Mouse (Mus musculus) midbrain, embryonic 16.5 days (tissue): ENCODE measurements at regions not wholly inside any gene's neighbourhood (a gene's known extent, or its start where the extent isn't known, plus 50 kb on each side); places are given as distances from the start of the nearest gene placed in this dataset.
A peak's percentile ranks its signal among the peaks of the same experiment; 100 is the strongest.

Experiments
- ATAC-seq: fragments of 200-750 bp; cut with Nextera tagmentation; 2 replicates; pipeline ENCODE4 v1.8.0; 2017; ENCODE audit warnings: moderate TSS enrichment
- H3K27ac ChIP-seq: fragments of 300-500 bp; sonication (generic); 2 replicates; pipeline ENCODE4 v1.5.1; 2014; ENCODE audit warnings: mild to moderate bottlenecking, low read length, mixed read lengths
- H3K27me3 ChIP-seq: fragments of 300-500 bp; sonication (generic); 2 replicates; pipeline ENCODE4 v1.6.1; 2014; ENCODE audit warnings: low read depth, low read length, mixed read lengths; ENCODE audit not compliant: control insufficient read depth, insufficient read depth
- H3K36me3 ChIP-seq: fragments of 300-500 bp; sonication (generic); 2 replicates; pipeline ENCODE4 v1.6.1; 2014; ENCODE audit warnings: mild to moderate bottlenecking, low read length, moderate library complexity, mixed read lengths; ENCODE audit not compliant: control insufficient read depth, insufficient read depth
- H3K4me1 ChIP-seq: fragments of 300-500 bp; sonication (generic); 2 replicates; pipeline ENCODE4 v1.6.1; 2014; ENCODE audit warnings: mild to moderate bottlenecking, low read length, mixed read lengths; ENCODE audit not compliant: control insufficient read depth, insufficient read depth
- H3K4me2 ChIP-seq: fragments of 300-500 bp; sonication (generic); 2 replicates; pipeline ENCODE4 v1.6.1; 2014; ENCODE audit warnings: mild to moderate bottlenecking, low read length, mixed read lengths
- H3K4me3 ChIP-seq: fragments of 300-500 bp; sonication (generic); 2 replicates; pipeline ENCODE4 v1.5.1; 2014; ENCODE audit warnings: low read depth, mild to moderate bottlenecking, low read length, moderate library complexity, mixed read lengths
- H3K9ac ChIP-seq: fragments of 300-500 bp; sonication (generic); 2 replicates; pipeline ENCODE4 v1.6.1; 2014; ENCODE audit warnings: low read depth, low read length, mixed read lengths
- H3K9me3 ChIP-seq: fragments of 300-500 bp; sonication (generic); replicated peaks from 2 replicates; pipeline ENCODE4 v1.6.1; 2014; ENCODE audit warnings: mild to moderate bottlenecking, low read length, mixed read lengths; ENCODE audit not compliant: control insufficient read depth, poor library complexity, severe bottlenecking
- WGBS: fragments of 180-500 bp; shearing (Covaris S2); extraction: QIAGEN DNeasy Blood & Tissue Kit; methylation state at CpG from one replicate; pipeline ENCODE4 v1.1.7; 2014; 5-methylcytosine and 5-hydroxymethylcytosine counted together

- no peak overlapping the region for H3K9ac ChIP-seq
- no peak overlapping the region for H3K4me3 ChIP-seq
- no peak overlapping the region for H3K27ac ChIP-seq
- WGBS, result 90% methylated on average over 3 of the region's 3 CpGs
- H3K4me2 ChIP-seq, result no peak overlapping the region
- no peaks in the 10 kb centered on the region for H3K27me3 ChIP-seq
- ATAC-seq, result no peak
- H3K36me3 ChIP-seq, result no peaks in the 10 kb centered on the region
- no peaks in the 10 kb centered on the region for H3K4me1 ChIP-seq
- H3K9me3 ChIP-seq, result no peaks in the 10 kb centered on the region
These were observed 161.7 kb upstream of the Olig3 start for GRCm38 (mm10) chr10:19194646-19195045.

DNA sequence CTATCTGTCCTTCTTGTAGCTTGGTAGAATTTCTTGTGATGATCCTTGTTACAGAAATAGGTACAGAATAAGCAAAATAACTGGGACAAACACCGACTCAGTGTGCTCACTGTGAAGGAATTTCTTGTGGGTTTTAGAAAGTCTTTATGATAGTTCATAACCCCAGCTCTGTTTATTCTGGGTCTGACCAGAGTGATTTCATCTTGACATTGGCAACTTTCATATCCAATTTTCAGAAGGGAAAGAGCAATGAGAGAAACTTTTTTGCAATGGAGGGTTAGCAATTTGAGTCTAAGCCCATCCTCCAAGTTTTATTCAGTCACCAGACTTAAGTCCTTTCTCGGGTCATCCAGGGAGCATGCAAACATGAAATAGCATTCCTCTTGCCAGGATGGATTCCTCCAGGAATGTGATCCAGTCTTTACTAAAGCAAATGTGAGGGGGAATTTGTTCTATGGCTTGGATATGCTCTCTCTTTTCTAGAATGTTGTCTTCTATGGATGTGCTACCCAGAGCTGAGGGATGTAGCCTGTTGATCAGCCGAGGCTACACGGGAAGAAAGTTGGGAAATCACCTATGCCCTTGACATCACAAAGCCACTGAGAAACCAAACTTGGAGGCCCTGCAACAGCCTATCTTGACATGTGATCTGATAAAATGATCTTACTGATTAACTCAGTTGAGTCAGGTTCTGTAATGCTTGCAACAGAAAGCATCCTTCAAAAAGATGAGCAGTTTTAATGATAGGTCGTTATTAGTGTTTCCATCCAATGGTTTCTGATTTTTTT, 163.2 kb upstream of the Olig3 start:
- no peaks in the 10 kb centered on the region for H3K27me3 ChIP-seq
- no peak for ATAC-seq
- no peak overlapping the region for H3K4me3 ChIP-seq
- H3K9me3 ChIP-seq, result no peaks in the 10 kb centered on the region
- H3K36me3 ChIP-seq, result no peaks in the 10 kb centered on the region
- WGBS, result 85% methylated on average over 5 of the region's 5 CpGs
- H3K27ac ChIP-seq, result no peak overlapping the region
- no peak overlapping the region for H3K4me2 ChIP-seq
- no peak overlapping the region for H3K9ac ChIP-seq
- peaks cover 4% of the 10 kb centered on the region; the same call in 1 of the 2 replicates for H3K4me1 ChIP-seq

GRCm38 (mm10) chr10:19192221-19192620, 164.1 kb upstream of the Olig3 start:
- peaks cover 4% of the 10 kb centered on the region; the same call in 1 of the 2 replicates for H3K4me1 ChIP-seq
- no peak overlapping the region for H3K9ac ChIP-seq
- H3K4me3 ChIP-seq, result no peak overlapping the region
- no peak overlapping the region for H3K27ac ChIP-seq
- no peaks in the 10 kb centered on the region; the same call in 1 of the 2 replicates for H3K27me3 ChIP-seq
- ATAC-seq, result no peak
- 21% methylated on average over 1 of the region's 1 CpGs for whole genome bisulfite sequencing
- H3K4me2 ChIP-seq, result no peak overlapping the region
- H3K36me3 ChIP-seq, result no peaks in the 10 kb centered on the region
- H3K9me3 ChIP-seq, result no peaks in the 10 kb centered on the region

- Histone ChIP-seq H3K4me2 (peak overlapping the region; percentile 50), H3K36me3 (no peaks in the 10 kb centered on the region), H3K27ac (no peak overlapping the region), H3K9me3 (no peaks in the 10 kb centered on the region), H3K9ac (peak overlapping the region; percentile 51), H3K27me3 (no peaks in the 10 kb centered on the region; the same call in 1 of the 2 replicates), H3K4me3 (peak overlapping the region; percentile 18), H3K4me1 (peaks cover 9% of the 10 kb centered on the region)
- peak; percentile 68 for ATAC-seq
- WGBS, result 15% methylated on average over 13 of the region's 13 CpGs
These were observed 168.1 kb upstream of the Olig3 start for GRCm38 (mm10) chr10:19188082-19188742.

DNA sequence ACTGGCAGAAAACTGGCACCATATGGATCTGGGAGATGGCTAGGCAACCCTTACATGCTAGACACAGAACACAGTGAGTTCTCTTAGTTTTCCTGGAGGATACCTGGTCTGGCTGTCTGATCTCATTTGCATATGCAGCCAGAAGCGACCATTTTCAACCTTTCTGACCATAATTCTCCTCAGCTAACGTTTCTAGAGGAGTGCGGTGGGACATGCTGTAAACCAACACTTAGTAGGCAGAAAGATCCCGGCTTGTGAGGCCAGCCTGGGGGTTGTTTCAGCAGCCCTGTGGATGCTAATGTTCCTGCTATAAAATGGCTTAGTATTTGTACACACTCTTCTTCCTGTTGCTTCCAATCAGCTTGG, 168.6 kb upstream of the Olig3 start:
- H3K9ac ChIP-seq, result no peak overlapping the region
- WGBS, result 60% methylated on average over 4 of the region's 4 CpGs

GRCm38 (mm10) chr10:19187084-19187615, 169.2 kb upstream of the Olig3 start:
- peaks cover 9% of the 10 kb centered on the region for H3K4me1 ChIP-seq
- no peaks in the 10 kb centered on the region; the same call in 1 of the 2 replicates for H3K27me3 ChIP-seq
- WGBS, result 91% methylated on average over 2 of the region's 2 CpGs
- no peaks in the 10 kb centered on the region for H3K9me3 ChIP-seq
- no peak overlapping the region for H3K27ac ChIP-seq
- H3K36me3 ChIP-seq, result no peaks in the 10 kb centered on the region
- no peak overlapping the region for H3K9ac ChIP-seq
- H3K4me2 ChIP-seq, result no peak overlapping the region
- ATAC-seq, result no peak
- H3K4me3 ChIP-seq, result no peak overlapping the region

More for the DNA sequence above, 168.6 kb upstream of the Olig3 start:
- H3K27me3 ChIP-seq, result no peaks in the 10 kb centered on the region; the same call in 1 of the 2 replicates
- ATAC-seq, result no peak
- 0 out of 2 replicates have a peak overlapping the region, but pooled peaks have one; percentile 18 for H3K4me3 ChIP-seq
- H3K27ac ChIP-seq, result no peak overlapping the region
- peaks cover 9% of the 10 kb centered on the region for H3K4me1 ChIP-seq
- H3K9me3 ChIP-seq, result no peaks in the 10 kb centered on the region
- peak overlapping the region; percentile 50 for H3K4me2 ChIP-seq
- H3K36me3 ChIP-seq, result no peaks in the 10 kb centered on the region

DNA sequence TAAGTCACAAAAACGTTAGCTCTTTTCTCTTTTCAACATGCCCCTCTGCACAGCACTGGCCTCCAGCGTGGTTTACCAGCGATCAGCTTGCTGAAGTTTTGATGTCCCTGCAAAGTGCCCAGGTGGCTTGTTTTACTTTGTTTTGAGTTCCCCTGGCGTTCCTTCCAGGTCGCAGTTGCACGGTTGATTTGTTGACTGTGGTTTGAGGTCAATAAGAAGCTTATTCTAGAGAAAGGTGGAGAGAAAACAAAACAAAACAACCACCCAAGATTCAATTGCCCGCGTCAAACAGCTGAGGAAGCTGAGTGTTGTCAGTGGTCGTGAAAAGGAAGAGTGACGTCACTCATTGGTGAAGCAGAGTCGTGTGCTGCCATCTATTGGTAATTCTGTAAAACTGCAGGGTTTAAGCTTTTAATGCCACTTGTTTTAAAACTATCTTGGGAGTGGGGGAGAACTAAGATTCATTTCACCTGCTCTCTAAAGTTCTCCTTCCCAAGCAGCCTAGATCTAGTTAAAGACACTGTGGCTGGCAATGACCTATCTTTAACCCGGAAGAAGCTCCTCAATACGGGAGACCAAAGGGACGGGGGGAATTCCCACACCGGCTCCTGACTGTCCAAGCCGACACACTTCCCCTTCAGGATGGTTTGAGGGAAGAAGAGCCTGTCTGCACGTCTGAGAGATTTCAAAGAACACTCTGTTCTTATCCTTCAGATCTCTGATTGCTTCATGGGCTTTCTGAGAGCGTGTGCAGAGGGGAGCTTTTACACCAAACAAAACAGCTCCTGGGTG, 170.3 kb upstream of the Olig3 start:
- no peaks in the 10 kb centered on the region for H3K36me3 ChIP-seq
- H3K27ac ChIP-seq, result no peak overlapping the region
- H3K9ac ChIP-seq, result no peak overlapping the region
- peaks cover 9% of the 10 kb centered on the region for H3K4me1 ChIP-seq
- peak overlapping the region; percentile 35 for H3K4me3 ChIP-seq
- ATAC-seq, result peak; percentile 71
- H3K4me2 ChIP-seq, result peak overlapping the region; percentile 78
- H3K9me3 ChIP-seq, result no peaks in the 10 kb centered on the region
- no peaks in the 10 kb centered on the region; the same call in 1 of the 2 replicates for H3K27me3 ChIP-seq
- 15% methylated on average over 18 of the region's 18 CpGs for WGBS

GRCm38 (mm10) chr10:19184886-19185285, 169.4 kb upstream of the Tnfaip3 start:
- Histone ChIP-seq H3K36me3 (no peaks in the 10 kb centered on the region), H3K27me3 (no peaks in the 10 kb centered on the region; the same call in 1 of the 2 replicates), H3K9ac (no peak overlapping the region), H3K4me2 (no peak overlapping the region), H3K4me3 (no peak overlapping the region), H3K27ac (no peak overlapping the region), H3K9me3 (no peaks in the 10 kb centered on the region), H3K4me1 (peaks cover 9% of the 10 kb centered on the region)
- ATAC-seq, result no peak
- WGBS, result 97% methylated on average over 7 of the region's 7 CpGs
